Mouse (Mus musculus) adrenal gland, adult 18-20 months (tissue): Measurements from ENCODE around the gene Fkbp1a. TPM values are rescaled to one million over a fixed set of nuclear protein-coding genes. Genes with fewer than 3 reads are reported as not detected.

Experiments used
- DNase-seq, 2 experiments: peaks; one replicate each; pipeline ENCODE4 v3.0.0; 2021 to 2022; ENCODE audit warnings: low spot score in 2 of 2
- long read RNA-seq, 2 experiments: library from polyadenylated mRNA; stranded (forward); transcript quantifications; one replicate each; pipeline ENCODE4 v2.0.0; 2021
- total RNA-seq, 2 experiments: library from RNA; stranded (reverse); gene quantifications; 1 replicate in 1 of 2; 2 replicates in 1 of 2; pipeline ENCODE4 v1.2.3; 2021

Gene Fkbp1a
- total RNA-seq = 100 to 1,000 TPM; 257 to 301 TPM
- long read RNA-seq, experiment 1, transcript Fkbp1a-201 (5 exons, 1,658 nt) = major isoform, 229 of 256 reads
- long read RNA-seq, experiment 1, partial matches to known transcripts = 9 of 256 reads
- long read RNA-seq, experiment 1, other reads (novel, unspliced or antisense) = 14 of 256 reads
- long read RNA-seq, experiment 2, transcript Fkbp1a-201 (5 exons, 1,658 nt) = major isoform, 385 of 510 reads
- long read RNA-seq, experiment 2, partial matches to known transcripts = 100 of 510 reads
- long read RNA-seq, experiment 2, other reads (novel, unspliced or antisense) = 21 of 510 reads

- DNase-seq = peak; percentile 96 to 98
Measured at GRCm38 (mm10) chr2:151542323-151543062, at the start of gene Fkbp1a. Gene Fkbp1a, plus strand, starts transcription at chr2:151542483.

DNA sequence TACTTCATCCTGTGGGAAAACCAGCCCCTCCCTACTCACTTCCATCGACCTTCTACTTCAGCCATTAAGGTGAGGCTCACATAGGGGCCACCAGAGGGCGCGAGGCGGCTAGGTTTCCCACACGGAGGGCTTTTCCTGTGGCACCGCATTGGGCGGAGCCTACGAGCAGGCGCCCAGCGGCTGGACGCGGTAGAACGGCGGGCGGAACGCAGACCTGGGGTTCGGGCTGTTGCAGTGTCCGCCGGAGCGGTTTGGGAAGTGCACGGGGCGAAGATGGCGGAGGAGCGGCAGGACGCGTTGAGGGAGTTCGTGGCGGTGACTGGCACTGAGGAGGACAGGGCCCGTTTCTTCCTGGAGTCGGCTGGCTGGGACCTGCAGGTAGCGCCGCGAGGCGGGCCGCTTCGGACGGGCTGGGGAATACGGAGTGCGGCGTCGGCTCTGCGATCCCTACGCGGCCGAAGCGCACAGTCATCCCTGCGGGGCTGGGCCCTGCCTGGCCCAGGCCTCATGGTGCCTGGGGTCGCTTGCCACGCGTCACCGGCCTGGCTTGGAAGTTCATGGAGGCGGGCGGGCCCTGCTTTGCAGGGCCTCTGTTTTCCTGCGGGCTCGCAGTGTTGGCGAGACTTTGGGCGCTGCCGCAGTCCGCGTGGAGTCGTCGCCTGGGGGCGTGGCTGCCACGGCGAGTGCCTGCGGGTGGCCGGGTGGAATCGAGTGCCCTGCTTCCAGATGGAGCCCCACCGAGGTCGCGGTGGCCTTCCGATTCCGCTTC is 48.1 kb upstream of the Fkbp1a start, which contains the start of gene Nsfl1c:
Gene Nsfl1c, plus strand, starts transcription at position 148 of the 769 bp plus-strand sequence.
- DNase-seq = peak; percentile 97

- DNase-seq = no peak
Measured at GRCm38 (mm10) chr2:151498358-151498757, 43.9 kb upstream of the Fkbp1a start.

- DNase-seq = no peak
Measured at GRCm38 (mm10) chr2:151500442-151501007, 41.8 kb upstream of the Fkbp1a start.

GRCm38 (mm10) chr2:151504226-151504625 is 38.1 kb upstream of the Fkbp1a start:
- DNase-seq = no peak

GRCm38 (mm10) chr2:151512199-151512598 is 30.1 kb upstream of the Fkbp1a start:
- peak; percentile 44 to 47 for DNase-seq

DNA sequence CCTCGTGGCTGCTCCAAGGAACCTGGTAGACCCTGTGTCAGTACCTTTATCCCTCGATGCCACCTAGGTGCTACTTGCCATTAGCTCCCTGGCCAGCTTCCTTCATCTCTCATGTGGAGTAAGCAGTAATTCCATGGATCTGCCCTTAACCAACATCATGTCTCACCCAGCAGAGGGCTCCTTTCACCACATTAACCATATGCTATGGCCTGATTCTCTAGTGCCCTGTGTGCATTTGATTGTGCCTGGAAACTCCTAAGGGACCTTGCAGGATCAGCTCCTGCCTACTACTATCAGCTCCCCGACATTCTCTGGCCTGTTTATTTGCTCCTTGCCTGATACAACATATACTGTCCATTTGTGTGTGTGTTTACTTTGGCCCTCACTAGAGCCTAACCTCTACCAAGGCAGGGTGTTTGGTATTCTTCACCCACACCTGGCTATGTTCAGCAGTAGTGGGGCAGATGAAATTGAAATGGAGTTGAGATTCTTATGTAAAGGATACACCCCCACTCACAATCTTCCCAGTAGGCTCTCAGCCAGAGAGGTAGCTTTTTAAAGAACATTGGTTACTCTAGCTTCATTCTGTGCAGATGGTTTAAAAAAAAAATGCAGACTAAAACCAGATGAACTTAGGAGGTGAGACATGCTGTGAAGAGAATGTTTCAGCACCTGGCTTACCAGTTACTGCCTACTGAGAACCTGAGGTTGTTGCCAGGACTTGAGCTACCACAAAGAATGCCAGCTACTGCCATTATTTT is 28.6 kb upstream of the Fkbp1a start:
- DNase-seq = no peak

DNA sequence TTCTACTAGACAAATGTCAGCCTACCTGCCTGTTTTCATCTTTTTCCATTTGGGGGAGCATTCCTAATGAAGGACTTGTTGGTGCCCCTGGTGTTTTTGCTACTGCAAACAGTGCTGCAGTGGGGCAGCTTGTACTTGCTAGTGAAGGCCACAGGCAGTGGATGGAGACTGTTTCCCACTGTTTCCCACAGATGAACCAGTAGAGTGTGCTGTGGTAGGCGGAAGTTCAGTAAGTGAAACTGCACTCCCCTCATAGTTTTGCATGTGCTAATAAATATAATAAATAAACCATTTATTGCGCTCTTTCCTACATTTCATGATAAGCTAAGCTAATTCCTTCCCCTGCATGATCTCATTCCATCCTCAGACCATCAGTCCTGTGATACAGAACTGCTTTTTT is 23.3 kb upstream of the Fkbp1a start:
- no peak for DNase-seq

DNA sequence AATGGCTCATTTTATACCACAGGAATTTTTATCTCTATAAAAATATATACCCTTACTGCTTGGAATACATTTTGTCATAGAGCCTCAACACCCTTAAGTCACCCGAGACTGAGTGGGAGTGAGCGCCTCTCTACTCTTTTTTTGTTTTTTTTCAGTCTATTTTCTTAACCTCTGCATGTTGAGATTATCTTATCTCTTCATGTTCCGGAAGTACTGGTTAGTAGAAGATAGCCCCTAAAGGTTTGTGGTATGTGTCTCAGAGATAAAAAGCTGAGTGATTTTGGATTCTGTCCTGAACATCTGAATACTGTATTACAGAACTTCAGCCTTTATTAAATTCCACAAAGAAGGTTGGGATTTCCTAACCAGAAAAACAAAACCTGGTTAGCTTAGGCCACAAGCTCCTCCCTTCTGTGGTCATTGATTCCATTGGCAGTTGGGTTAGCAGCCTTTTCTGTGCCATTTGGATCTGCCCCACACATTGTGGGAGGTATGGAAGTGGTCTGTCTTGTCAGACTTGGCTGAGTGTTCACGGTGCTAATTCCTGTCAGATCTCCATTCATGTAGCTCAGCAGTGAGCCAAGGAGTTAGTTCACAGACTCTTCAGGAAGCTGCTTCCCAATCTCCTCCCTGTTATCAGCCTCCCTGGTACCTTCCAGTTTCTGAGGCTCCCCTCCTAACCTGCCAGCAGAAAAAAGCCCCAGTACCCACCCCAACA is 17.8 kb upstream of the Fkbp1a start:
- DNase-seq = no peak

- no peak for DNase-seq
Measured at GRCm38 (mm10) chr2:151525520-151525919, 16.8 kb upstream of the Fkbp1a start.

- DNase-seq = no peak
Measured at GRCm38 (mm10) chr2:151528066-151528465, 14.2 kb upstream of the Fkbp1a start.

DNA sequence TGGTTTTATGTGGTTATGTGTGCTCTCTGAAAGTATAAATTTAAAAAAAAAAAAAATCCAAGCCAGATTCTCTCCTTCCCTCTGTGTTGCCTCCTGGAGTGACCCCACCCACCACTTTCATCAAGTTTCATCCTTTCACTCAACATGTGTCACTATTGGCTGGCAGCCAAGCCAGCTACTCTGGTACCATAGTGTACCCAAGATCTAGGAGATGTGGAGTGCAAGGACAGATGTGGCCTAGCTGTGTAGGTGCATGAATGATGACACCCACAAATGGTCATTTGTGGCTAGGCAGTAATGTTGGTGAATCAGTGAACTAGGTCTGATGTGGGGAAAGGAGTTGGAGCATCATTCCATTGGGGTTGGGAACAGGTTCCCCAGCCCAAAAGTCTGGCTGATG is 13.1 kb upstream of the Fkbp1a start:
- DNase-seq = no peak

GRCm38 (mm10) chr2:151530378-151531230 is 11.7 kb upstream of the Fkbp1a start:
- DNase-seq = no peak

- DNase-seq = no peak
Measured at GRCm38 (mm10) chr2:151533632-151534031, 8.7 kb upstream of the Fkbp1a start.

DNA sequence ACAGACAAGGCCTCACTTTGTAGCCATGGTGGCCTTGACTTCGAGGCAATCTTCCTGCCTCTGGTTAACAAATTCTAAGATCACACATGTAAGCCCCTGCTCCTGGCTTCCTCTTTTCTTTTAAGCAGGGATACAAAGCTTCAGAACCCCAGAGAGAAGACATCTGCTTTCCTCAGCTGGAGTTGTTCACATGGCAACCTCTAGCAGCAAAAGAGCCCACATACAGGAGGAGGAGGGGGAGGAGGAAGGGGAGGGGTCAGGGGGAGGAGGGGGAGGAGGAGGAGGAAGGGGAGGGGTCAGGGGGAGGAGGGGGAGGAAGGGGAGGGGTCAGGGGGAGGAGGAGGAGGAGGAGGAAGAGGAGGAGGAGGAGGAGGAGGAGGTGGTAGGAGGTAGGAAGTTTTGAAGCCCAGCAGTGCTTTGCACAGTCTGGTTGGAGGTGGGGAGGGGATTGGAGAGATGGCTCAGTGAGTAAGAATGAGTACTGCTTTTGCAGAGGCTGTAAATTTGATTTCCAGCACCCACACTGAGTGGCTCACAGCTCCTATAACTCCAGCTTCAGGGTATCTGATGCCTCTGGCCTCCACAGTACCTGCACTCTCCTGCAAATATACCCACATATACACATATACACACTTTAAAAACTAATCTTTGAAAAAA is 6.2 kb upstream of the Fkbp1a start:
- DNase-seq = no peak

GRCm38 (mm10) chr2:151536618-151536974 is 5.7 kb upstream of the Fkbp1a start:
- DNase-seq = peak in 1 of 2 experiments; percentile 53

DNA sequence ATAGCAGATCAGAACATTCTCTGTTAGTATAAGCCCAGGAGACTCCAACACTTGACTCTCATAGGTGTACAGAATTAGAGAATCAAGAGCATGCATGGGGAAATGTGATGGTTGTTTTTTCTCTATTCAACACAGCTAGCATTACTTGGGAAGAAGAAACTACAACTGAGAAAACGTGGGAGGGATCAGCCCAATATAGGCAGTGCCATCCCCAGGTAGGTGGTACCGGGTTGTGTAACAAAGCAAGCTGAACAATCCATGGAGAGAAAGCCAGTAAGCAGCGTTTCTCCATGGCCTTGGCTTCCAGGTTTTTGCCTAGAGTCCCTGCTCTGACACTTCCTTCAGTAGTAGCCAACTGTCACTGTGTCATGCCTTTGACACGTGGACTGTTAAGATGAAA is 3.6 kb upstream of the Fkbp1a start:
- no peak for DNase-seq

DNA sequence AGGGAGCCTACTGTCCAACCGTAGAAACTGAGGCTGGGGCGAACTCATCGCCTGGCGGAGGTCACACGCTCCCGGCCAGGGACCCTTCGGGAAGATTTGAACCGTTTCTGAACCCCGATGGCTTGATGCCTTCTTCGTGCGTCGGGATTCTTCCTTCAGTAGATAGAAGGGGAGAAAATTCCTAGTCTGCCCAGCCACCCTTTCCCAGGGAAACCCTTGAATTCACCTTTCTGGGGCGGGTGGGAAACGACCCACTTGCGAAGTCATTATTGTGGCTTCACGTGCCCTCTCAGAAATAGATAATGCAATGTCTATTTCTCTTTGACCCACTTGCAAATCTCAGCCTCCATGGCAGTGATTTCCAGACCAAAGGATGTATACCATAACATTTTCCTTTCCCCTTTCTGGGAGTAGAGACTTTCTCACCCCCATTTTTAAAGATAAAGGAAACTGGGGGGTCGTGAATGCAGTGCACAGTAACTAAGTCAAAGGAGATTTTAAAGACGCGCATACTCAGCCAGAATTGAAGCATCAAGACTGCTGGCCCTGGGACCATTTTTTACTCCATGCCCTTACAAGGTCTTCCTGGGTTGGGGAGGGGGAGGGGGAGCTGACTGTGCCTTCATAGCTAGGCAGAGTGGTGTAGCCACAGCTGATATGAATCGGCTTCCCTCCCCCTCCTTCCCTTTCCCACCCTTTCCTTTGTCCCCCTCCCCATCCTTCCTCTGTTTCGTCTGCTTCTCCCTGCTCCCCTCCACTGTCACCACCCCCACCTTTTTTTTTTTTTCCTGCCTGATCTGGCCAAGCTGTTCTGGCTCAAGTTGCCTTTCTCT is 996 bp downstream of the Fkbp1a start:
- no peak for DNase-seq
